Mouse (Mus musculus): ENCODE data around the gene Fstl4. TPM values are rescaled to one million over a fixed set of nuclear protein-coding genes. Genes with fewer than 3 reads are reported as not detected.

Fstl4 gene
- polyA plus RNA-seq, 1 experiment from 2014 or later, result 2.6 TPM

DNA sequence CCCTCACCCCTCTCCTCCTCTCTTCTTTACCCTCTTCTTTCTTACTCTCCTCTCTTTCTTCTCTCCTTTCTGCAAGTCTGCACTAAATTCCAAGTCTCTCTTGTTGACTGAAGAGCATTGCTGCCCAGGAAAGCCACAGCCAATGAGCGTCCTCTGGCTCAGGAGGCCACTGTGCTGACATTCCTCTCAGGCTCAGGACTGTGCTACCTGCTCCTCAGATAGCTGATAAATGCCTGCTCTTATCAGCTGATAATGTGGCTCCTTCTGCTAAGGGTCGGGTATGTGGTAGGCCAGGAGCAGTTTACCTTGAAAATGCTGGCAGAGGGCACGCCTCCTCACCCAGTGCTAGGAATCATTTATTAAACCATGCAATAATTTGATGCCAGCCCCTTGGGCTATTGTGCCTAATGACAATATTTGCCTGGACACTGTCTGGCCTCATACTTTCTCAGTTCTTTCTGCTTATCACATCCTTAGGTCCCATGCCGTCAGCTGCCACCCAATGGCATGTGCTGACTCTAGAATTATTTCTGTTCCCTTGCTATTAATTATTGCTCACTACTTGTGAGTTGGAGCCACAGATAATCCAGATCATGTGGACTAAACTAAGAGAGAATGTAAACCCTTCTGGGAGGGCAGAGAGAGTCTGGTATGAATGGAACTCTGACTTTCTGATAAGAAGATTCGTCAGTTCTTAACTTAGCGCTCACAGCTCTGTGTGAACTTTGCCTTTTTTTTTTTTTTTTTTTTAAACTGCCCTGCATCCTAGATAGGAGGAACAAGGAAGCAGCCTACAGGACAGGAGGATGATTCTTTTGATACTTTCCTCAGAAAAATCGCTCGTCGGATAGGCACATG, 19.6 kb upstream of the Fstl4 start:
- H3K27me3 ChIP-seq (replicated peaks), result no peaks in the 10 kb centered on the region
- H3K27ac ChIP-seq, result no peak overlapping the region
- ATAC-seq (ENCODE audit: insufficient read depth, low FRiP score, low read depth), result peak; percentile 47; the same call in 1 of the 2 replicates
- no peaks in the 10 kb centered on the region for H3K9me3 ChIP-seq
- 47% methylated on average over 9 of the region's 9 CpGs for WGBS
- H3K9ac ChIP-seq, result no peak overlapping the region
- peaks cover 4% of the 10 kb centered on the region; the same call in 1 of the 2 replicates for H3K4me1 ChIP-seq
- H3K4me3 ChIP-seq (replicated peaks), result no peak overlapping the region
- H3K36me3 ChIP-seq, result no peaks in the 10 kb centered on the region
- no peak overlapping the region for H3K4me2 ChIP-seq

DNA sequence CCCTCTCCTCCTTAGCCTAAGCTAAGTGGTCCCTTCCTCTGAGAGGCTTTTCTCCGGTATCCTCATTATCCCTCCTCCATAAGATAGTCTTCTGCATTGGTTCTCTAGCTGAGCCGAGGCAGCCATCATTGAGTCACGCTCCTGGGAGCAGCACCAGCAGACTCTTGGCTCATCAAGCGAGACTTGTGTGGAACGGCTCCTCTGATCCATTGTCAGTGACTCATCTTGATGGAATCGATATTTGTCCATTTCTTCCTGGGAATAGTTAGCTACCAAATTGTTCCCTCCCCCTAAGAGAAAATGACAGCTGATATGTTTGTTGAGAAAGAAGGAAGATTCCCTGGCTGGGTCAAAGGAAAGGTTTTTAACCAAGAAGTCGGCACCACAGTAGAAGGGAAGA, 17.2 kb upstream of the Fstl4 start:
- H3K36me3 ChIP-seq, result no peaks in the 10 kb centered on the region
- 84% methylated on average over 7 of the region's 7 CpGs for WGBS
- H3K27ac ChIP-seq, result no peak overlapping the region
- H3K4me1 ChIP-seq, result peaks cover 4% of the 10 kb centered on the region; the same call in 1 of the 2 replicates
- H3K27me3 ChIP-seq (replicated peaks), result no peaks in the 10 kb centered on the region
- no peak overlapping the region for H3K4me2 ChIP-seq
- no peak overlapping the region for H3K4me3 ChIP-seq (replicated peaks)
- no peak for ATAC-seq (ENCODE audit: insufficient read depth, low FRiP score, low read depth)
- H3K9me3 ChIP-seq, result no peaks in the 10 kb centered on the region
- H3K9ac ChIP-seq, result no peak overlapping the region

DNA sequence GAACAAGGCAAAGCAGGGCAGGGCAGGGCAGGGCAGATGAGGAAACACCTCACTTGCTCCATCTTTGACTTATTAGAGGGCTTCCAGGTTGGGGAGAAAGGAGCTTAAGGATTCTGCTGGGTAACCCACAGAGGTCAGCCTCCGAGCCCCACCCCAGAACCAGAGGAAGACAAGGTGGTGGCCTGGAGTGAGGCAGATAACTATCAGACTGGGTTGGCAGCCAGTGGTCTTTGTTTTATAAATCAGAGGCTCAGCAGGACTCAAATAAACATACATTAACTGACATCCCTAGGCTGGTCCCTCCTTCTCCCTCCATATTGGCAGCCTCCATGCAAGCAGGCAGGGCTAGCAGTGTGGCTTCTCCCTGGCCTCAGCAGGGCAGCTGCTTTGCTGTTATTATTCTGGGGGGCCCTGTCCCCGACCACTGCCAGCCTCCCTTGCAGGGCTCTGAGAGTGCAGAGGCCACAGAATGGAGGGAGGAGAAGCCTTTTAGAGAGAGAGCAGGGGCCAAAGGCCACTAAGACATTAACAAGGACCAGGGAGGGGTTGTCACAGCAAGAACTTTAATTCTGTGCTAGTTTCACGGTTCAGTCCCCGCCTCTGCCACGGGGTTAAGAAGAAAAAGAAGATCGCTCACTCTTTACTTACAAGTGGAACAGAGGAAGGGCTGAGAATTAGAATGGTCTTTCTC, 16.5 kb upstream of the Fstl4 start:
- WGBS, result 27% methylated on average over 6 of the region's 6 CpGs

DNA sequence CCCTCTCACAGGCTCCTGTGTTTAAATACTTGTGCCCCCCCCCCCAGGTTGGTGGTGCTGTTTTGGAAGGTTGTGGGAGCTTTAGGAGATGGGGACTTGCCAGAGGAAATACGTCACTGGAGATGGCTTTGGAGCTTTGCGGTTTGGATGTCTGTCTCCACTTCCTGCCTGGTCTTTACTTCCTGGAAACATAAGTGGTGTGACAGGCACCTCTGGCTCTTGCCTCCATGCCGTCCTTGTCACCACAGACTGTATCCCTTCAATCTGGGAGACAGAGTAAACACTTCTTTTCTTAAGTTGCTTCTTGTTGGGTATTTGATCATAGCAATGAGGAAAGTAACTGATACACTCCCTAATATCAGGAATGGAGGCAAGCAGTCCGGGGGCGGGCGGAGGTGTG, 14.4 kb upstream of the Fstl4 start:
- ATAC-seq (ENCODE audit: insufficient read depth, low FRiP score, low read depth), result no peak
- Histone ChIP-seq H3K4me1 (no peaks in the 10 kb centered on the region), H3K4me2 (no peak overlapping the region), H3K9ac (no peak overlapping the region), H3K27me3 (replicated peaks) (no peaks in the 10 kb centered on the region), H3K4me3 (replicated peaks) (no peak overlapping the region), H3K36me3 (no peaks in the 10 kb centered on the region), H3K9me3 (no peaks in the 10 kb centered on the region), H3K27ac (no peak overlapping the region)
- 73% methylated on average over 6 of the region's 6 CpGs for WGBS

More for the DNA sequence above, 16.5 kb upstream of the Fstl4 start:
- no peak overlapping the region for H3K9ac ChIP-seq
- no peak overlapping the region for H3K27ac ChIP-seq
- H3K4me1 ChIP-seq, result peaks cover 4% of the 10 kb centered on the region; the same call in 1 of the 2 replicates
- no peak overlapping the region for H3K4me3 ChIP-seq (replicated peaks)
- no peaks in the 10 kb centered on the region for H3K27me3 ChIP-seq (replicated peaks)
- H3K4me2 ChIP-seq, result no peak overlapping the region
- H3K36me3 ChIP-seq, result no peaks in the 10 kb centered on the region
- H3K9me3 ChIP-seq, result no peaks in the 10 kb centered on the region
- ATAC-seq (ENCODE audit: insufficient read depth, low FRiP score, low read depth), result no peak

DNA sequence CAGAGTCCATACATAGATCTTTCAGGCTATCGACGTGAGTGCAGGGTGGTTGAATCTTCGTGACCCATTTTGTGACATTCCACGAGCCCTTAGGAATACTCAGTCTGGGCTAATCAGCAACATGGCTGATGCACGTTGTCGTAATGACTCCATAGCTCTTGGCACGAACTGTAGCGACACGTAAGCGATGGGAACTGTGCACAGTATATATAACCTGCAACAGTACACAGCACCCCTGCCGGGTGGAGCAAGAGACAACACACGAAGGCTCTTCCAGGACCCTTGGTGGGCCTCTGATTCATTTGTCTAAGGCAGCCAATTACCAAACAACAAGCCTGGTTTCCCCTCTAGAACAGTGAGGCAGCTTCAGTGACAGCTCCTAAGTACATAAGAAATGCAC, 11.9 kb upstream of the Fstl4 start:
- Histone ChIP-seq H3K9me3 (no peaks in the 10 kb centered on the region), H3K27ac (no peak overlapping the region), H3K4me1 (no peaks in the 10 kb centered on the region), H3K4me3 (replicated peaks) (no peak overlapping the region), H3K27me3 (replicated peaks) (no peaks in the 10 kb centered on the region), H3K4me2 (no peak overlapping the region), H3K36me3 (no peaks in the 10 kb centered on the region), H3K9ac (no peak overlapping the region)
- ATAC-seq (ENCODE audit: insufficient read depth, low FRiP score, low read depth), result no peak
- WGBS, result 83% methylated on average over 12 of the region's 12 CpGs

DNA sequence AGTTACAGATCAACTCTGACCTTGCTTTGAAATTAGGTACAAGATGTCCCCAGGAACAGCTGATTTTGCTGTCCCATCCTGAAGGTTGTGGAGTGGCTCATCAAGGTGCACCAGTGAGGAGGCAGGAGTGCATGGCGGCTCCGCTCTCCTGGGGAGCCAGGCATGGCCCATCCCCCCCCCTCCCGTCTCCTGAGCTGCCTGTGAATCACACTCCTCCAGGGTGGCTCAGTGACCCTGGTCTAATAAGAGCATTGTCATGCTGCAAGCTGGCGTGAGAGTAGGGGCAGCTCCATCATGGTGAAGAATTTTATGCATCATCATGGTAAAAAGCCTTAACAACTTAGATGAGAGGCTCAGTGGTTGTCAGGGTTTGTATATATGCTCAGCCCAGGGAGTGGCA, 11.2 kb upstream of the Fstl4 start:
- 61% methylated on average over 4 of the region's 4 CpGs for WGBS
- Histone ChIP-seq H3K27ac (no peak overlapping the region), H3K4me1 (no peaks in the 10 kb centered on the region), H3K9me3 (no peaks in the 10 kb centered on the region), H3K36me3 (no peaks in the 10 kb centered on the region), H3K4me3 (replicated peaks) (no peak overlapping the region), H3K9ac (no peak overlapping the region), H3K27me3 (replicated peaks) (no peaks in the 10 kb centered on the region), H3K4me2 (no peak overlapping the region)
- no peak for ATAC-seq (ENCODE audit: insufficient read depth, low FRiP score, low read depth)

DNA sequence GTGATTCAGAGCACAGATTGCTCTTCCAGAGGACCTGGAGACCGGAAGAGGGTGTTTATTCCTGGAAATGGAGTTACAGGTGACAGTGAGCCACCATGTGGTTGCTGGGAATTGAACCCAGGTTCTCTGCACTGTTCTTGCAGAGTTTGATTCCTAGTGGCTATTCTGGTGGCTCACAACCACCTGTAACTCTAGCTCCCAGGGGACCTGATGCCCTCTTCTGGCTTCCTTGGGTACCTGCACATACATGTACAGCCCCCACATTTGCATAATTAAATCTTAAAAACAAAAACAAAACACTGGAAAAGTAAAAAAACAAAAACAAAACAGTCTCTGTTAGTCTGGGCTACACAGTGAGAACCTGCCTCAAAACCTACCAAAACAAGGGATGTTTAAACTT, 2.6 kb upstream of the Fstl4 start:
- H3K4me2 ChIP-seq, result no peak overlapping the region
- H3K9me3 ChIP-seq, result no peaks in the 10 kb centered on the region
- WGBS, result 75% methylated on average over 1 of the region's 1 CpGs
- peaks cover 17% of the 10 kb centered on the region for H3K4me1 ChIP-seq
- peaks cover 38% of the 10 kb centered on the region for H3K27me3 ChIP-seq (replicated peaks)
- H3K9ac ChIP-seq, result no peak overlapping the region
- no peak overlapping the region for H3K27ac ChIP-seq
- no peak for ATAC-seq (ENCODE audit: insufficient read depth, low FRiP score, low read depth)
- no peak overlapping the region for H3K4me3 ChIP-seq (replicated peaks)
- no peaks in the 10 kb centered on the region for H3K36me3 ChIP-seq

DNA sequence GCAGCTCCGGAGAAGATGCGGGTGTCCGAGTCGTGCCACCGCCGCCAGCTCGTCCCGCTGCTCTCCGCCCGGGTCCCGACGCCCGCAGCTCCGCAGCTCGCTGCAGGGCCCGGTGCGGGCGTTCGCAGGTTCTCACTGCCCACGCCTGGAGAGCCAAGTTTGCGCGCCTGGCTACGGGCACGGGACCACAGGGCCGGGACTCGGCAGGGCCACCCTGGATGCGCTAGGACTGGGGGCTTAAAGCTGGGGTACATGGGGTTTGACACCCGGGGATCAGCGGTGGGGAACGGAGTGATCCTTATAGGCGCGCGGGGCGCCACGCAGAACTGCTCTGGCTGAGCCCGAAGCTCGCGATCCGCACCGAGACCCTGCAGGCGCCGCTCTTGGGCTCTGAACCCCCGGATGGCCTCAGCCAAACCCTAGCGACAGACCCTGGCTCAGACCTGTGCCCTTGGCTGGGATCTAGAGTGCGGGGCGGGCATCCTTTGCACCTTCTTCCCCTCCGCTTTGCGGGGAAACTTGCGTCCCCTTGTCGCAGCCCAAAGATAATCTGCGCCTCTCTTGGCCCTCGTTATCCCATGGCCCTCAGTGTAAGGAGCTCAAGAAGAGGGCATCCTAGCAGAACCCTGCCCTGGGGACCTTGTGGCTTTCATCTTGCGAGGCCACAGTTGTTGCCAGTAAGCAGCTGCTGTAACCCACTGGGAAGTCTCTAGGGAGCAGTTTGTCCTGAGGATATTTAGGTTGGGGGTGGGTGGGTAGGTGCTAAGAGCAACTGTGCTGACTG, 652 bp downstream of the Fstl4 start:
- no peak for ATAC-seq (ENCODE audit: insufficient read depth, low FRiP score, low read depth)
- H3K27me3 ChIP-seq (replicated peaks), result peaks cover 40% of the 10 kb centered on the region

DNA sequence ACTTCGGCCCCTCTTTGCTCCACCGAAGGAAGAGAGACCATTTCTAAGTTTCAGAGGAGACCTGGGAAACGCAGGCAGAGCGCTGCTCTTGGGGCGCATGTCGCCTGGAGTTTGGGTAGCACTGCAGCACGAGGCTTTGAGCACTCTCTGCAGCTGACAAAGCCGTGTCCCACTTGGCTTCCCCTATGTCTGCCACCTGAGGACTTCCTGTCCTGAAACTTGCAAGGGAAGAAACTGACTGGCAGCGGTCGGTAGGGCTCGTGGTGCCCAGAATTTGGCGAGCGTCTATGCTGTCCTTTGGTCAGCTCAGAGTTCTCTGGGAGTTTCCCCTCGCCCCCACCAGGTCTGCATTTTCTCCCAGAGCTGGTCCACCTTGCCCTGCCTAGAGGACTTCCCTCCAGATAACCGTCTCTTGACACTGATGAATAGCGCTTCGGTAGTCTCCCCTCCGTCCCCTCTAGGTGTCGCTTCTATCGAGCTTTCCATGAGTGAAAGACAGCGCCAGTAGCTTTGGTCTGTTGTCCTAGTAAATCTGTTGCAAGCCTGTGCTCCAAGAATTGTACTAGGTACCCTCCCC, 1.3 kb downstream of the Fstl4 start:
- H3K9ac ChIP-seq, result no peak overlapping the region
- H3K4me2 ChIP-seq, result peak overlapping the region; percentile 97
- peaks cover 17% of the 10 kb centered on the region for H3K4me1 ChIP-seq
- H3K27me3 ChIP-seq (replicated peaks), result peaks cover 40% of the 10 kb centered on the region
- 3% methylated on average over 21 of the region's 21 CpGs for WGBS
- ATAC-seq (ENCODE audit: insufficient read depth, low FRiP score, low read depth), result no peak
- H3K27ac ChIP-seq, result no peak overlapping the region
- H3K36me3 ChIP-seq, result no peaks in the 10 kb centered on the region
- peak overlapping the region; percentile 52 for H3K4me3 ChIP-seq (replicated peaks)
- no peaks in the 10 kb centered on the region for H3K9me3 ChIP-seq

More for the DNA sequence above, 652 bp downstream of the Fstl4 start:
- under 1% methylated on average over 53 of the region's 53 CpGs for WGBS
- peak overlapping the region; percentile 97 for H3K4me2 ChIP-seq
- no peaks in the 10 kb centered on the region for H3K36me3 ChIP-seq
- H3K4me1 ChIP-seq, result peaks cover 17% of the 10 kb centered on the region
- H3K9me3 ChIP-seq, result no peaks in the 10 kb centered on the region
- no peak overlapping the region for H3K27ac ChIP-seq
- H3K4me3 ChIP-seq (replicated peaks), result peak overlapping the region; percentile 52
- peak overlapping the region; percentile 16; the same call in 1 of the 2 replicates for H3K9ac ChIP-seq

DNA sequence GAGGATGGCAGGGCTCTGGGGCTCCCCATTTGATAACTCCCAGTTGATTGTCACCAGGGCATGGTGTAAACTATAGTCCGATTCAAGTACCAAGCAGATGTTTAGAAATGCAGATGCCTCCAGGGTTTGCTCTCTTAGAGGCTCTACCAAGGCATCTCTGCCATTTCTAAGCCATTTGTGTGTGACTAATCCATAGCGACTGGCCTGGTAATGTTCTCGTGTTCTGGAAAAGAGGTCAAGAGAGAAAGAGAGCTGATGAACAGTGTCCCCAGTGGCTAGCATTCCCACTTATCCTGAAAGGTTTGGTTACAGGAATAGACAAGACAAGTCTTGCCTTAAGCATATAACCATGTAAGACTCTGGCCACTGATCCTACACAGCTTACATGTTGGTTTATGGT, 3.5 kb downstream of the Fstl4 start:
- no peak for ATAC-seq (ENCODE audit: insufficient read depth, low FRiP score, low read depth)
- Histone ChIP-seq H3K36me3 (no peaks in the 10 kb centered on the region), H3K4me3 (replicated peaks) (no peak overlapping the region), H3K9ac (no peak overlapping the region), H3K4me2 (no peak overlapping the region), H3K9me3 (no peaks in the 10 kb centered on the region), H3K27ac (no peak overlapping the region), H3K27me3 (replicated peaks) (peaks cover 40% of the 10 kb centered on the region), H3K4me1 (peaks cover 17% of the 10 kb centered on the region)
- 85% methylated on average over 3 of the region's 3 CpGs for WGBS

DNA sequence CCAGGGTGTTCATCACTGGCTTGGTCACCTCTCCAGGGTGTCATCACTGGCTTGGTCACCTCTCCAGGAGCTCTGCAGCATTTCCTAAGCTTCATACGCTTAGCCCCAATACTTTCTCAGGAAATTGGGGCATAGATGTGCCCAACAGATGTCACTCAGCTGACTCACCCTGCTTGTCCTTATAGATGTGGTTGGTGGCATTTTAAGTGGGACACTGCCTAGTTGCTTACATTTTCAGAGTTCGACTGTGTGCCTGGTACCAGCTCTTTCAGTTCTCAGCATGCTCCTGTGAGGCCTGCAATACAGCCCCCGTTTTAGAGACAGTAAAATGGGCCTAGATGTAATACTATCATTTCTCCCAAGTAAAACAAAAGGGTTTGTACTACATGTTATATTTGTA, 8.6 kb downstream of the Fstl4 start:
- no peak overlapping the region for H3K4me3 ChIP-seq (replicated peaks)
- no peak overlapping the region for H3K4me2 ChIP-seq
- 75% methylated on average over 3 of the region's 3 CpGs for WGBS
- no peaks in the 10 kb centered on the region for H3K36me3 ChIP-seq
- H3K9me3 ChIP-seq, result no peaks in the 10 kb centered on the region
- H3K27ac ChIP-seq, result no peak overlapping the region
- ATAC-seq (ENCODE audit: insufficient read depth, low FRiP score, low read depth), result no peak
- no peaks in the 10 kb centered on the region for H3K4me1 ChIP-seq
- no peak overlapping the region for H3K9ac ChIP-seq
- no peaks in the 10 kb centered on the region for H3K27me3 ChIP-seq (replicated peaks)

Data from stomach, embryonic 15.5 days (tissue).